Mouse (Mus musculus): Measurements from ENCODE around the gene Dph7. TPM values are rescaled to one million over a fixed set of nuclear protein-coding genes. Genes with fewer than 3 reads are reported as not detected.
A peak's percentile ranks its signal among the peaks of the same experiment; 100 is the strongest.
"Not testable (repeated sequence)": the region's sequence is repeated elsewhere in the genome, so short reads cannot be mapped to it uniquely, and the experiment has no call there.

Gene Dph7
- total RNA-seq (2021): 1 to 10 TPM; 3.1 to 3.2 TPM
- long read RNA-seq, experiment 1, partial matches to known transcripts: 0 of 4 reads
- long read RNA-seq, experiment 1, other reads (novel, unspliced or antisense): 3 of 4 reads
- long read RNA-seq, experiment 2, partial matches to known transcripts: 0 of 4 reads
- long read RNA-seq, experiment 2, other reads (novel, unspliced or antisense): 1 of 4 reads

DNA sequence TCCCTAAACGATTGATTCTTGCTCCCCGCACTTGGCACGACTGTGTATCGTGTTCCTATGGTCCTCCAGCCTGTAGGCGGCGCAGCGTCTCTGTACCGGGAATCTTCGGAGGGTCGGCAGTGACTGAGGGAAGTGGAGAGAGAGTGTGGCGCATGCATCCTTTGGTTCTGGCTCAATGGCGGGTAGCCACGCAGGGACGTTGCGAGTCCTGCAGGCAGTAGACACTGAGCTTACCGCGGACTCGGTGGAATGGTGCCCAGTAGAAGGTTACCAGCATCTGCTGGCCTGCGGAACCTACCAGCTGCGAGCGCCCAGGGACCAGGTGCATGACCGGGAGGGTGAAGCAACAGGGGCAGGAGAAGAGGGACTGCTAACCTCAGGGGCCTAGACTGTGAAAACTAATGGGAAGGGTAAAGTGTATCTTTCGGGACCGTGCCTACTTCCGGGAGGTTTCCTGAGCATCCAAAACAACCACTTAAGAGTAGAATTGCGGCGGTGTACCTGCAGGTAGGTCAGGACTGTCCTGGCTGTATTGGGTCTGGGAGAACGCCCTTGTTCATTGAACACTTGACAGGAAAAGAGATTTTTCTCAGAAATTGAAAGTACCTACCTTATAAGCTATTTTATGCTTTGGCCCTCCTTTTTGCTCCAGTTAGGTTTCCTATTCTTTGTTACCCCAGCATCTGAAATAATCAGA, at the start of gene Dph7:
Gene Dph7 (plus strand): TSS at position 97 of the 697 bp plus-strand sequence.
- DNase-seq: peak; percentile 66

GRCm38 (mm10) chr2:24912589-24912988, 49.6 kb upstream of the Dph7 start:
- no peak for DNase-seq

- no peak for DNase-seq
Observed at GRCm38 (mm10) chr2:24914762-24915161, 47.4 kb upstream of the Dph7 start.

- peak; percentile 95 for DNase-seq
Observed at GRCm38 (mm10) chr2:24918930-24919838, 43.0 kb upstream of the Dph7 start, which contains the start of gene Ehmt1. Gene Ehmt1 (minus strand): TSS chr2:24919614.

DNA sequence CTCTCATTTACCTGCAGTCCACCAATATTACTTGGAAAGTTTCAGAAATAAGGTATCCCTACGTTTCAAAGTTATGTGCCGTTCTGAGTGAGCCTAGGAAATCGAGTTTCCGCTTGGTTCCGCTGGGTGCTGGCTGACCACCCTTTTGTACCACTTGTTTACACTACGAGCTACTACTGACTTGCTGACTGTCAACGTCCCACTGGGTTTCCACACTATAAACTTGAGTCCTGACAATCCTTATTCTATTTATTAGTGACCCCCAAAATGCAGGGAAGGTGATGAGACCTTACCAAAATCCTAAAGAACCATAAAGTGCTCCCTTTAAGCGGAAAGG, 42.4 kb upstream of the Dph7 start:
- no peak for DNase-seq

DNA sequence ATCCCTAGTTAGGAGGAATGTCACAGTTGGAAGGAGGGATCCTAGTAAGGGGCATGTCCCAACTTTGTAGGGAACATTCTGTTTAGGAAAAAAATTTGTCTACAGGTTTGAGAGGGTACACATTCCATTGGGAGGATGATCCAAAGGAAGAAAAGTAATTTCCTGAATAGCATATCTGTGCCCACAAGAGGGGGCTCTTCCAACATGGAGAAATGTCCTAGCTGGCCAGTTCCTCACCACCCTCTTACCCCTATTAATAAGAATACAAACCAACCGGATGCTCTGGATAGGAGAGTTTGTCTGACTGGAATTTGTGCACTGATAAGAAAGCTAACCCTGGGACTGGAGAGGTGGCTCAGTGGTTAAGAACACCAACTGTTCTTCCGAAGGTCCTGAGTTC, 38.6 kb upstream of the Dph7 start:
- DNase-seq: no peak

DNA sequence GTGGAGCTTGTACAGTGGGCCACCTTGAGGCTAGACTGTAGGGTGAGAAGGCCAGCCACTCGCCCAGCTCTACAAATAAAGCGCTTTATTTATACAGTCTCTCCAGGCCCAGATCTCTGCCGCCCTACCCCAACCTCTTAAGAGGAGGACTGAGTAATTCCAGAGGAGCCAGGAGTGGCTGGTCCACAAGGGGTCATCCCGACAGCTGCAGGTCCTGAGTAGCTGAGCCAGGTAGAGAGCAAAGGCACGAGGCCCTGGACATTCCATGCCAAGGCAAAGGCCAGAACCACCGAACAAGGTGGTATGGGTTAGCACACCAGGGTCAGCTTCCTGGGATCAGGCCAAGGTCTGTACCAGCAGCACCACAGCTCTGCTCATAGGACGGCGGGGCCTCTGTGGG, 36.9 kb upstream of the Dph7 start:
- DNase-seq: no peak

GRCm38 (mm10) chr2:24926345-24926964, 35.7 kb upstream of the Dph7 start:
- DNase-seq: no peak

- DNase-seq: no peak
Observed at GRCm38 (mm10) chr2:24926965-24927358, 35.2 kb upstream of the Dph7 start.

DNA sequence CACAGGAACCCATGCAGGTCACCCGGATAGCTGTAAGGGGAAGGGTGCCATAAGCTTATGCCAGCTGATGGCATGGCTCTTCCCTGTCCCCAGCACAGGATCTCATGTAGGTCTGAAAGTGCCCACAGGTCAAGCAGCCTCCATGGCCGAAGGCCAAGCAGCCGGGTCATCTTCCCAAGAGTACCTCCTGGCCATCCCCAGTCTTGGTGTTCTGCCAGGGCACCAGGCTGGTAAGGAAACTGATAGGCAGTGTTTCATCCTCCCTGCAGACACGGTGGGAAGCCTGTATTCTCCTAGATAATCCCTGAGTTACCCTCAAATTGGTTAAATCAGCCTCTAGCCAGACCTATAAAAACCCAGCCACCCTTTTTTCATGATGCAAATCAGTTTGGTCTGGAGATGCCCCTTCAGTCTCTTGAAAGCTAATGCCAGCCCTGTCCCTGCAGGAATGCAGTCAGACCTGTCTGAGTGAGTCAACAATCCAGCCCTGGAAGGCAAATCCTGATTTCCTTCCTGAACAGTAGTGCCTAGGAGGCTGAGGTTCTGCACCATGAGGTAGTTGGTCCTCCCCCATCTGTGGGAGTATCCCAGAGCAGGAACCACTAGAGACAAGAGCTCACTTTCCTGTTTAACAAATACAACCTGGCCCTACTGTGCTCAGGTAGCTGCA, 34.3 kb upstream of the Dph7 start:
- DNase-seq: peak; percentile 66

GRCm38 (mm10) chr2:24929119-24929518, 33.1 kb upstream of the Dph7 start:
- DNase-seq: no peak

DNA sequence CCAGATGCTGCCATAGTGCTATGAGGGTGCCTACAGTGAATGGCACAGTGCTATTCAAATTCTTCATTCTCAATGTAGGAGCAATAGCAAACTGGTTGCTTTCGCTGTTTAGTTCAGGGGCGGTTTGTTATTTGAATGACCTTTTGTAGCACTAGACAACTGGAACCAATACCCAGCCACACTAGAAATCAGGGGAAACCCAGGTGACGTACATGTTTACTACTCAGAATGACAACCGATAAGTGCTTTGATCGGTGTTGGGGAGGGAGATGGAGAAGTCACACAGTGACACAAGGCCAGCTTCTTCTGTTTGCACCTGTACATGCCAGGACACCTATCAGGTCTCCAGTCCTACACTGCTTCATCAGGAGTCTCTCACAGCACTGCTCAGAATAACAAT, 32.6 kb upstream of the Dph7 start:
- DNase-seq: no peak

GRCm38 (mm10) chr2:24934441-24934963, 27.7 kb upstream of the Dph7 start:
- DNase-seq: peak; percentile 32

GRCm38 (mm10) chr2:24935057-24935796, 27.0 kb upstream of the Dph7 start, which contains the start of gene Arrdc1:
Gene Arrdc1 (minus strand): TSS chr2:24935252.
- DNase-seq: peak; percentile 88

DNA sequence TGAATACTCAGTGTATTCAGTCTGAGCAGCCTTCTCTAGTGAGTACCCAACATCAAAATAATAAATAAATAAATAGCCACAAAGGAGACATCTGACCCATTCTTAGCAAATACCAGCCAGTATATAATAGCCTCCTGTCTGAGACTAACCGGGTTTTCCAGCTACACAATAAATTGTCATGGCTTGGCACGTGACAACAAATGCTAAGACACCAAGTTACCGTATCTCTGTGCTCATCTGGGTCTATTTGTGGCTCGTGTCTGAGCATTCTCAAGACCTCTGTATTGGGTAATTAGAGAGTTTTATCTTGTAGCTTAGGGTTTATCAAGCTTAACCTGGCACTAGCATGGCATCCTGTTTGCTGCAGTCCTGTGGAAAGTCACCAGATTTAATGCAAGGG, 20.1 kb upstream of the Dph7 start:
- no peak for DNase-seq

DNA sequence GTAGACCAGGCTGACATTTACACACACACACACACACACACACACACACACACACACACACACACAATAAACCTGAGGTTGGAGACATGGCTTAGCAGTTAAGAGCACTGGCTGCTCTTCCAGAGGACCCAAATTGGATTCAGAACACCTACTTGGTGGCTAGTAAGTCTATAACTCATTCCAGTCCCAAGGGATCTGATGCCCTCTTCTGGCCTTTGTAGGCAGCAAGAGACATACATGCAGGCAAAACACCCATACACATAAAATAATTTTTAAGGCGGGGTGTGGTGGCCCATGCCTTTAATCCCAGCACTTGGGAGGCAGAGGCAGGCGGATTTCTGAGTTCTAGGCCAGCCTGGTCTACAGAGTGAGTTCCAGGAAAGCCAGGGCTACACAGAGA, 17.9 kb upstream of the Dph7 start:
- DNase-seq: not testable (repeated sequence)

GRCm38 (mm10) chr2:24949421-24950188, 12.6 kb upstream of the Dph7 start, which contains the start of gene Zmynd19:
Gene Zmynd19 (plus strand): TSS chr2:24949792.
- peak; percentile 98 for DNase-seq

GRCm38 (mm10) chr2:24950189-24950535, 12.0 kb upstream of the Dph7 start:
- no peak for DNase-seq

GRCm38 (mm10) chr2:24952537-24953055, 9.6 kb upstream of the Dph7 start:
- no peak for DNase-seq

- no peak for DNase-seq
Observed at GRCm38 (mm10) chr2:24960910-24961309, 1.3 kb upstream of the Dph7 start.
